Mouse (Mus musculus): ENCODE results near the gene Prkacb. TPM values are rescaled to one million over a fixed set of nuclear protein-coding genes. Genes with fewer than 3 reads are reported as not detected.

Gene Prkacb
- total and polyA plus RNA-seq, 2 experiments = 11.4 to 35.1 TPM

- no peak overlapping the region for H3K4me3 ChIP-seq (ENCODE audit: insufficient read depth, low read depth, low read length)
- WGBS = 70% methylated on average over 7 of the region's 7 CpGs
- no peaks in the 10 kb centered on the region for H3K36me3 ChIP-seq (ENCODE audit: control insufficient read depth, insufficient read depth, low read length)
- peaks cover 2% of the 10 kb centered on the region; the same call in 1 of the 2 replicates for H3K79me2 ChIP-seq (ENCODE audit: control insufficient read depth, insufficient read depth, low read length)
- no peak for DNase-seq (ENCODE audit: extremely low read depth, low read depth, low spot score)
- H3K27me3 ChIP-seq (ENCODE audit: control insufficient read depth, insufficient read depth, low read length) = no peaks in the 10 kb centered on the region
- no peak overlapping the region for H3K27ac ChIP-seq (replicated peaks; ENCODE audit: insufficient read depth, low read depth, low read length)
- peaks cover 8% of the 10 kb centered on the region for H3K4me1 ChIP-seq (ENCODE audit: control insufficient read depth, insufficient read depth, low read length)
- peak; percentile 40; the same call in 1 of the 2 replicates for TF ChIP-seq CTCF (IDR thresholded peaks at IDR 0.05; ENCODE audit: low read depth, low read length)
- TF ChIP-seq POLR2A (IDR thresholded peaks at IDR 0.05; ENCODE audit: extremely low read depth, insufficient read depth, low read length) = no peak
- no peak overlapping the region for H3K9ac ChIP-seq (ENCODE audit: low read depth, low read length)
These were observed 29.1 kb downstream of the Prkacb start for GRCm38 (mm10) chr3:146783645-146784225.

- WGBS = 62% methylated on average over 6 of the region's 6 CpGs
- H3K36me3 ChIP-seq (ENCODE audit: control insufficient read depth, insufficient read depth, low read length) = no peaks in the 10 kb centered on the region
- TF ChIP-seq CTCF (IDR thresholded peaks at IDR 0.05; ENCODE audit: low read depth, low read length) (no peak), POLR2A (IDR thresholded peaks at IDR 0.05; ENCODE audit: extremely low read depth, insufficient read depth, low read length) (no peak)
- H3K27ac ChIP-seq (replicated peaks; ENCODE audit: insufficient read depth, low read depth, low read length) = no peak overlapping the region
- H3K4me1 ChIP-seq (ENCODE audit: control insufficient read depth, insufficient read depth, low read length) = peaks cover 11% of the 10 kb centered on the region
- peaks cover 2% of the 10 kb centered on the region; the same call in 1 of the 2 replicates for H3K79me2 ChIP-seq (ENCODE audit: control insufficient read depth, insufficient read depth, low read length)
- H3K27me3 ChIP-seq (ENCODE audit: control insufficient read depth, insufficient read depth, low read length) = no peaks in the 10 kb centered on the region
- no peak for DNase-seq (ENCODE audit: extremely low read depth, low read depth, low spot score)
- H3K4me3 ChIP-seq (ENCODE audit: insufficient read depth, low read depth, low read length) = no peak overlapping the region
- H3K9ac ChIP-seq (ENCODE audit: low read depth, low read length) = no peak overlapping the region
These were observed 30.2 kb downstream of the Prkacb start for GRCm38 (mm10) chr3:146782548-146782947.

GRCm38 (mm10) chr3:146781131-146781530 lies 31.7 kb downstream of the Prkacb start:
- TF ChIP-seq POLR2A (IDR thresholded peaks at IDR 0.05; ENCODE audit: extremely low read depth, insufficient read depth, low read length) = no peak
- TF ChIP-seq CTCF (IDR thresholded peaks at IDR 0.05; ENCODE audit: low read depth, low read length) = no peak
- DNase-seq (ENCODE audit: extremely low read depth, low read depth, low spot score) = no peak
- Histone ChIP-seq H3K27ac (replicated peaks; ENCODE audit: insufficient read depth, low read depth, low read length) (peak overlapping the region; percentile 55), H3K79me2 (ENCODE audit: control insufficient read depth, insufficient read depth, low read length) (peaks cover 2% of the 10 kb centered on the region; the same call in 1 of the 2 replicates), H3K27me3 (ENCODE audit: control insufficient read depth, insufficient read depth, low read length) (no peaks in the 10 kb centered on the region), H3K4me1 (ENCODE audit: control insufficient read depth, insufficient read depth, low read length) (peaks cover 11% of the 10 kb centered on the region), H3K4me3 (ENCODE audit: insufficient read depth, low read depth, low read length) (peak overlapping the region; percentile 45; the same call in 1 of the 2 replicates), H3K36me3 (ENCODE audit: control insufficient read depth, insufficient read depth, low read length) (no peaks in the 10 kb centered on the region), H3K9ac (ENCODE audit: low read depth, low read length) (peak overlapping the region; percentile 44)
- WGBS = 60% methylated on average over 11 of the region's 11 CpGs

- TF ChIP-seq CTCF (IDR thresholded peaks at IDR 0.05; ENCODE audit: low read depth, low read length) (no peak), POLR2A (IDR thresholded peaks at IDR 0.05; ENCODE audit: extremely low read depth, insufficient read depth, low read length) (no peak)
- H3K79me2 ChIP-seq (ENCODE audit: control insufficient read depth, insufficient read depth, low read length) = peaks cover 2% of the 10 kb centered on the region; the same call in 1 of the 2 replicates
- no peak overlapping the region for H3K27ac ChIP-seq (replicated peaks; ENCODE audit: insufficient read depth, low read depth, low read length)
- no peak overlapping the region for H3K4me3 ChIP-seq (ENCODE audit: insufficient read depth, low read depth, low read length)
- peaks cover 11% of the 10 kb centered on the region for H3K4me1 ChIP-seq (ENCODE audit: control insufficient read depth, insufficient read depth, low read length)
- H3K9ac ChIP-seq (ENCODE audit: low read depth, low read length) = no peak overlapping the region
- no peaks in the 10 kb centered on the region for H3K36me3 ChIP-seq (ENCODE audit: control insufficient read depth, insufficient read depth, low read length)
- WGBS = 86% methylated on average over 3 of the region's 3 CpGs
- H3K27me3 ChIP-seq (ENCODE audit: control insufficient read depth, insufficient read depth, low read length) = no peaks in the 10 kb centered on the region
- no peak for DNase-seq (ENCODE audit: extremely low read depth, low read depth, low spot score)
These were observed 32.5 kb downstream of the Prkacb start for GRCm38 (mm10) chr3:146780241-146780640.

GRCm38 (mm10) chr3:146778913-146779312 lies 33.9 kb downstream of the Prkacb start:
- Histone ChIP-seq H3K4me1 (ENCODE audit: control insufficient read depth, insufficient read depth, low read length) (peaks cover 11% of the 10 kb centered on the region), H3K9ac (ENCODE audit: low read depth, low read length) (no peak overlapping the region), H3K27ac (replicated peaks; ENCODE audit: insufficient read depth, low read depth, low read length) (peak overlapping the region; percentile 1), H3K4me3 (ENCODE audit: insufficient read depth, low read depth, low read length) (no peak overlapping the region), H3K27me3 (ENCODE audit: control insufficient read depth, insufficient read depth, low read length) (no peaks in the 10 kb centered on the region), H3K36me3 (ENCODE audit: control insufficient read depth, insufficient read depth, low read length) (no peaks in the 10 kb centered on the region), H3K79me2 (ENCODE audit: control insufficient read depth, insufficient read depth, low read length) (peaks cover 3% of the 10 kb centered on the region)
- WGBS = 72% methylated on average over 8 of the region's 8 CpGs
- no peak for TF ChIP-seq CTCF (IDR thresholded peaks at IDR 0.05; ENCODE audit: low read depth, low read length)
- DNase-seq (ENCODE audit: extremely low read depth, low read depth, low spot score) = no peak

GRCm38 (mm10) chr3:146778451-146778850 lies 34.3 kb downstream of the Prkacb start:
- no peak overlapping the region for H3K9ac ChIP-seq (ENCODE audit: low read depth, low read length)
- H3K36me3 ChIP-seq (ENCODE audit: control insufficient read depth, insufficient read depth, low read length) = no peaks in the 10 kb centered on the region
- no peak for TF ChIP-seq POLR2A (IDR thresholded peaks at IDR 0.05; ENCODE audit: extremely low read depth, insufficient read depth, low read length)
- no peak for TF ChIP-seq CTCF (IDR thresholded peaks at IDR 0.05; ENCODE audit: low read depth, low read length)
- H3K4me1 ChIP-seq (ENCODE audit: control insufficient read depth, insufficient read depth, low read length) = peaks cover 11% of the 10 kb centered on the region
- no peaks in the 10 kb centered on the region for H3K27me3 ChIP-seq (ENCODE audit: control insufficient read depth, insufficient read depth, low read length)
- H3K79me2 ChIP-seq (ENCODE audit: control insufficient read depth, insufficient read depth, low read length) = peaks cover 3% of the 10 kb centered on the region
- peak; percentile 88 for DNase-seq (ENCODE audit: extremely low read depth, low read depth, low spot score)
- WGBS = 23% methylated on average over 2 of the region's 2 CpGs
- H3K4me3 ChIP-seq (ENCODE audit: insufficient read depth, low read depth, low read length) = no peak overlapping the region
- peak overlapping the region; percentile 1 for H3K27ac ChIP-seq (replicated peaks; ENCODE audit: insufficient read depth, low read depth, low read length)

Measured in liver, adult 2 months (tissue).